Comparison of ENCODE assay signal across 8 mouse cellular contexts in the genomic region with DNA sequence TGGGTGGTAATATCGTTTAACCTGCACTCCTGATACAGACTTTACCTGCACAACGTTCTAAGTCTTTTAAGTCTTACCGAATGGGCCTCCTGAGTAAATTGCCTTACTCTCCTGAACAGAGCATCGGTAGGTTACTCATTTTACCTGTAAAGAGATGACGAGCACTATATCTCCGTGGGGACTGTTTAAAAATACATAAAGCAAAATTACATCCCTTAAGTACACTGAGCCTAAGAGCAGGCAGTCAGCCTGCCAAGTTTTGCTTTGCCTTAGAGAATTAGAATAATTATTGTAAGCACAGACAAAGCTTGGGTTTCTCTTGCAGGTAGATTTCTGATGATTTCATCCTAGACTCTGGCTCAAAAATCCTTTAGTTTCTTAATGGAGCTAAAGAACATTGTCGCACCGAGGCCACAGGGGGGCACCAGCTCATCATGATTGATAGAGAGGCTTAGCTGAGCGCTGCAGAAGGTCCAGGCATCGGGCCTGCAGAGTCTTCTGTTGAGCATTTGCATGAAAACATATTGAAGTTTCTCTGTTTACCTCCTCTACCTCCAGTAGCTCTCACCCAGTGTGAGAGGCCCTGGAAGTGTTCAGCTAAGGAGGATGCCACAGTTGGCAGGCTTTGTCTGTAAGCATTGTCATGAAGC.
DNase-seq lines count a peak whose midpoint lies in the region; ATAC-seq lines count a peak whose summit lies in the region.

No protein-coding gene starts in this region.

- 52% methylated on average over 10 of the region's 10 CpGs for WGBS in forebrain, embryonic 10.5 days
- WGBS in intestine, embryonic 15.5 days: 41% methylated on average over 10 of the region's 10 CpGs

- no peaks in the 10 kb centered on the region for H3K4me1 ChIP-seq in forebrain, embryonic 10.5 days
- H3K4me1 ChIP-seq in intestine, embryonic 15.5 days (replicated peaks): no peaks in the 10 kb centered on the region

- H3K4me2 ChIP-seq in intestine, embryonic 15.5 days (replicated peaks): no peak overlapping the region

- DNase-seq in heart, postnatal 14 days: peak; percentile 63 to 76
- DNase-seq in heart, postnatal 25 days (ENCODE audit: low spot score): no peak
- DNase-seq in brain, adult 2 months (ENCODE audit: low read depth, low spot score): peak; percentile 80
- peak; percentile 67 for DNase-seq in forebrain, embryonic 10.5 days (ENCODE audit: extremely low spot score, low spot score)
- DNase-seq in left cerebral cortex, postnatal 25 days (ENCODE audit: low spot score in 2 of 2): peak; percentile 58 to 79
- peak; percentile 4 for DNase-seq in naive thymus-derived CD4-positive, alpha-beta T cell, adult 2 months (ENCODE audit: low read depth)
- DNase-seq in urinary bladder, adult 2 months (ENCODE audit: low spot score): peak; percentile 40

- H3K9ac ChIP-seq in intestine, embryonic 15.5 days: no peak overlapping the region

- H3K4me3 ChIP-seq in forebrain, embryonic 10.5 days: no peak overlapping the region
- H3K4me3 ChIP-seq in intestine, embryonic 15.5 days (replicated peaks): no peak overlapping the region

- peak; percentile 62 for ATAC-seq in intestine, embryonic 15.5 days

- no peaks in the 10 kb centered on the region for H3K27me3 ChIP-seq in forebrain, embryonic 10.5 days (ENCODE audit: poor library complexity, severe bottlenecking)
- no peaks in the 10 kb centered on the region for H3K27me3 ChIP-seq in intestine, embryonic 15.5 days (replicated peaks)

- intact Hi-C loops in heart, postnatal 14 days (cut with DNase I): no loop called here
- intact Hi-C loops in heart, postnatal 25 days (cut with DNase I): no loop called here
- intact Hi-C loops in left cerebral cortex, postnatal 25 days (cut with DNase I): no loop called here

- H3K36me3 ChIP-seq in forebrain, embryonic 10.5 days (replicated peaks): no peaks in the 10 kb centered on the region
- H3K36me3 ChIP-seq in intestine, embryonic 15.5 days: no peaks in the 10 kb centered on the region

- no peak overlapping the region for H3K27ac ChIP-seq in forebrain, embryonic 10.5 days
- no peak overlapping the region for H3K27ac ChIP-seq in intestine, embryonic 15.5 days

- H3K9me3 ChIP-seq in forebrain, embryonic 10.5 days: no peaks in the 10 kb centered on the region
- H3K9me3 ChIP-seq in intestine, embryonic 15.5 days: no peaks in the 10 kb centered on the region
